Mouse (Mus musculus) right cerebral cortex, adult 2 months (tissue): ENCODE results near the gene Ahctf1.

ENCODE experiments used
- DNase-seq, 2 experiments: peaks; one replicate each; pipeline ENCODE4 v3.0.0; 2021 to 2022; ENCODE audit warnings: low spot score in 2 of 2

The Ahctf1 gene

GRCm38 (mm10) chr1:179713367-179713766 is 90.1 kb downstream of the Ahctf1 start:
- no peak for DNase-seq

GRCm38 (mm10) chr1:179712658-179713057 is 90.8 kb downstream of the Ahctf1 start:
- no peak for DNase-seq

- no peak for DNase-seq
Observed at GRCm38 (mm10) chr1:179710739-179711138, 92.7 kb downstream of the Ahctf1 start.

GRCm38 (mm10) chr1:179709390-179709789 is 94.1 kb downstream of the Ahctf1 start:
- DNase-seq = peak; percentile 78 to 79

- DNase-seq = peak; percentile 41 to 55
Observed at GRCm38 (mm10) chr1:179705154-179705553, 98.3 kb downstream of the Ahctf1 start.

- DNase-seq = no peak
Observed at GRCm38 (mm10) chr1:179704150-179704549, 99.3 kb downstream of the Ahctf1 start.
